Mouse (Mus musculus) right cerebral cortex, postnatal 14 days (tissue): ENCODE measurements around the gene Mink1.
"Not testable (repeated sequence)": the region's sequence is repeated elsewhere in the genome, so short reads cannot be mapped to it uniquely, and the experiment has no call there.

Experiments
- DNase-seq: peaks from one replicate; pipeline ENCODE4 v3.0.0; 2022

Mink1 gene

DNA sequence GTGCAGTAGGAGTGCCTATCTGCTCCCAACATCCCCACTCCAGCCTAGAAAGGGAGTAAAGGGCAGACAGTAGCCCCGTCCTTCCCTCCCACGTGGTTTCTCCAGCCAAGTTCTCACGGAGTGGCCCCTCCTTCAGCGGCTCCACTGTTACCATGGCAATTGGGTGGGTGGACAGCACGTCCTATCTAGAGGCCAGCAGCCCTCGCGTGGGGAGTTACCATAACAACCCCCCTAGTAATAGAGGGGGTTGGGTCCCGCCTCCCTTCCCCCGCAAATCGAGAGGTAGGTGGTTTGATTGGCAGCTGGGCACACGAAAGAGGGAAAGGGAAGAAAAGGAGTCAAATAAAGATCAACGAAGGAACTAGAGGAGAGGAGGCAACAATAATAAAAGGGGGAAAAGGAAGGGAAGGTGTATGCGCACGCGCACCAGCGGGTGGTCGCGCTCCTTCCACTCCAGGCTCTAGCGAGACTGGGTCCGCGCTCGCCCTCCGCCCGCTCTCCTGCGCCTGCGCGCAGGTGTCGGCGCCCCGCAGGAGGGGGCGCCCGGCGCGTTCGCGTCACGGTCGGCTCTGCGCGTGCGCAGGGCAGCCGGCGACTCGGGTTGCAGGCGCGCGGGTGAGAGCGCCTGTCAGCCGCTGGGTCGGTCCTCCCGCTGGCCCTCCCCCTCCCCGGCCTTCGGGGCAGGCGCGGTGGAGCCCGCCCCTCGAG, at the start of gene Mink1:
Gene Mink1, plus strand, starts transcription at position 595 of the 708 bp plus-strand sequence.
- DNase-seq = peak; percentile 88

DNA sequence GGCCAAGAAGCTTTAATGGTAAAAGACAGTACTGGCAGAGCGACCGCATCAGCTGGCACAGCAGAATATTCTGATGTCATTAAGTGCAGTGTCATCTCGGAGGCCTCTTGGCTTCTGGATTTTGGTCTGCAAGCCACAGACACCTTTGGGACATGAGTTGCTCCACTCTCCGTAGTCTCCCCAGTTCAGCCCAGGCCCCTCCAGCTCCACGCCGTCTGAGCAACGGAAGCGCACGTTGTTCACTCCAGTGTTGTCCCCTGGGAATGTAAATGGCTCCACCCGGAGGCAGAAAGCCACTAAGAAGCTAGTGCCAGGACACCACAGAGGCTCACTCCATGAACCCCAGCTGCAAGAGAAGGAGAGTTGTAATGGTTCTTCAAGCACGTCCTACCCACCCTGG, 49.2 kb upstream of the Mink1 start:
- no peak for DNase-seq

DNA sequence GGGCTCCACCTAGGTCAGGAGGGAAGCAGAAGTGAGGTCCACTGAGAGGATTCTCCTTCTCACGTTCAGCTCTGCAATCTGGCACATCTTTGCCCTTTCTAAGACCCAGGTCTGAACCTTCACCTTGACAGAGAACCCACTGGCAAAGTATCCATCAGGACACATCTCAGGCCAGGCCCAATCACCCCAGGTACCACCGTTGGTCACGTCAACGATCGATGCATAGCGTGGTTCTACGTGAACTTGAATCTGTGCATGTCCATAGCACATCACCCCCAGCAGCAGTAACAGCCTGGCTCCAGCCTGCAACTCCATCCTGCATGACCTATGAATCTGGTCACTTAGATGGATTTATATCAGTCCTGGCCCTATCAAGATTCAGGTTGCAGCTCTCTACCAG, 48.4 kb upstream of the Mink1 start, which contains the start of gene Vmo1:
Gene Vmo1, minus strand, starts transcription at position 329 of the 400 bp plus-strand sequence.
- DNase-seq = no peak

DNA sequence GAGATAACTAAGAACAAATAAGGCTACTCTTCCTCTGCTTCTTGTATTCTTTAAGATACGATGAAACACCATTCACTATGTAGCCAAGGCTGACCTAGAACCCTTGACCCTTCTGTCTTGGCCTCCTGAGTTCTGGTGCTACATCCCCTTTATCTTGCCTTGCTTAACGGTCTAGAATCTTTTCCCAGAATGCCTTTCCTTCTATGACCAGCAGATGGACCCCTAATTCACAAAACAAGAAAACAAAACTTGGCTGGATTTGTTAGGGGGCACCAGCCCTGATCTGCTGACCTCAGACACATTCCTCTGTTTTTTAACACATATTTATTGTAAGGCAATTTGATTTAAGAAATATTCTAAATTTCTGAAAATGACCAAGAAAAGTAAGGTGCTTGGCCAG, 46.3 kb upstream of the Mink1 start:
- no peak for DNase-seq

DNA sequence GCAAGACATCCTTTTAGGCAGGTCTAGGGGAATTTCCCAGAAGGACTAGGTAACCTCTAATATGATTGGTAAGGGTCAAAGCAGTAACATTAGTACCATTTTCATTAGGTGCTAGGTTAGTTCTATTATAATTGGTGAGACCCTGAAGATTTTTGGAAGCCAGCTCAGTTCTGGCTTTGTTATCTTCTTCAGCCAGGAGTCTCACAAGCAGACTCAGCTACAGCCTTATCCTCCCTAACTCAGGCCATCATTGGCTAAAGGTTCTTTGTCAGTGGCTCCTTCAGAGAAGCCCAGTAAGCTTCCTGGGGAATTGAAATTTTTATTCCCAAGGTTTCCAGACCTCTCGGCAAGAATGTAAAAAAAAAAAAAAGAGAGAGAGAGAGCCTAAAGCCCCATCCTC, 44.2 kb upstream of the Mink1 start:
- no peak for DNase-seq

DNA sequence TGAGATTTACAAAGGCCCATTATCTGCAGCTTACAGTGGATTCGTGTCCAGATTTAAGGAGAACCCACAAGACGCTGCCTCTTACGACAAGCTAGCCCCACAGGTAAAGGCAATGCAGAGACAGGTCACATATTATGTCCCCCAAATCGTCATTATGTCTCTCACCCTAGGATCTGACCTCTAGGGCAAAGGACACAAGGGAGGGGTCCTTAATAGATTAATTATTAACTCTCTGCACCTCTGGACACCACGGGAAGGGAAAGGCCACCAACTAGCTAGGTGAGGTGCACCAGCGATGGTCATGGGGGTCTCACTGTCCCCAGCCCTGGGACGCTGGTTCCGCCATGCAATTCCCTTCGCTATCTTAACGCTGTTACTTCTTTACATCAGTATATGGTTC, 43.8 kb upstream of the Mink1 start, which contains the start of gene Gltpd2:
Gene Gltpd2, plus strand, starts transcription at position 274 of the 400 bp plus-strand sequence.
- no peak for DNase-seq

DNA sequence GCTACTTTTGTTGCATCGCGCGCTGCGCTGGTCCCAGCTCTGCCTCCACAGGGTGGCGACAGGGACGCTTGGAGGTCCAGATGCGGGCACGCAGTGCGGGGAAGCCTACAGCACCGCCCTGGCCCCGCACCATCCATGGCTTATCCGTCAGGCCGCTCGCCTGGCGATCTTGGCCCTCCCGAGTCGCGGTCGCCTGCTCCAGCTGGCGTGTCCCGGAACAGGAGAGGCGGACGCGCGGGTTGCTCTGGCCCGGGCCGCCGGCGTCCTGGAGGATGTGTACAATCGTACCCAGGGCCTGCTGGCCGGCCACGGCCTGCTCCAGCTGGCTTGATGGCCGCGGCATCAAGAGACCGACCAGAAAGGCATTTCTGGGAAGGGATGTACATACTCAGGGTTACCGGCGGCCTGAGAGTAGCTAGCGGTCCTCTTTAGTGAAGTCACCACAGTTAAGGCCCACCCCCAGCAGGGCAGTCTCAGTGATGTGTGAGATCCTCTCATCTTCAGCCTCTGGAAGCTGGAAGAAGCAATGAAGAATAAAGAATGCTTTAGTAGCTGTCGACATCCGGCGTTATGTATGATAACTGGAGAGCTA, 42.4 kb upstream of the Mink1 start:
- peak; percentile 42 for DNase-seq

DNA sequence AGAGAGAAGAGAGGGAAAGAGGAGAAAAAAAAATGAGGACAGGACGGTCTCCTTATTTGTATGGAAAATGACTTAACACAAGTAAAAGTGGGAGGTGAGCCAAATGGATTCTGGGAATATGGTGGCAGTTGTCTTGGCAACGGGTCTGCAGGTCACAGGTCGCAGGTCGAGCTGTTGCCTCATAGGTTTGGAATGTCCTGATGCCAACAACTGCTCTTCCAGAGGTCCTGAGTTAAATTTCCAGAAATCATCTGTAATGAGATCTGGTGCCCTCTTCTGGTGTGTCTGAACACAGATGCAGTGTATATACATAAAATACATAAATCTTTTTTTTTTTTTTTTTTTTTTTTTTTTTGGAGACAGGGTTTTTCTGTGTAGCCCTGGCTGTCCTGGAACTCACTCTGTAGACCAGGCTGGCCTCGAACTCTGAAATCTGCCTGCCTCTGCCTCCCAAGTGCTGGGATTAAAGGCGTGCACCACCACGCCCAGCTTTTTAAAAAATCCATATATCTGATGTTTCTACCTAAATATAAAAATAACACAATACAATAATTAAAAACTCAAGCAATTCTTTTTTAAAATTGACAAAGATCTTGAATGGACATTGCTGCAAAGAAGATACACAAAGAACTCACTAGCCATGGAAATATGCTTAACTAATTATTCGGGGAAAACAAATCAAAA, 39.2 kb upstream of the Mink1 start:
- DNase-seq = not testable (repeated sequence)

DNA sequence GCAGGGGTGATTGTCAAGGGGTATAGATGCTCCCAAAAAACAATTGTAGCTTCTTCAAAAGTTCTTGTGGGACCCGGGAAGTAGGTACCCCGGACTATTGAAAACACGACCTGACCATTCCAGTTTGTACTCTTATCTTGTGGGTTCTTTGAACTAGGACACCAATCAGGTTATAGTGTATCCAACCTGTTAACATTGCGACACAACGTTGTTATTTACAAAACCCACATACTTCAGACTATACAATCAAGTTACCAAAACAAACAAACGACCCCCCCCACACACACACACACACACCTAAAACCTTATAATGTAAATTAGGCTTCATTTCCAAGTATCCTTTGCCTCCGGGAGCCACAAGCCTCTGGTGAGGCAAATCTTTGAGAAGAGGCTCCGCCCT, 37.9 kb upstream of the Mink1 start:
- no peak for DNase-seq

DNA sequence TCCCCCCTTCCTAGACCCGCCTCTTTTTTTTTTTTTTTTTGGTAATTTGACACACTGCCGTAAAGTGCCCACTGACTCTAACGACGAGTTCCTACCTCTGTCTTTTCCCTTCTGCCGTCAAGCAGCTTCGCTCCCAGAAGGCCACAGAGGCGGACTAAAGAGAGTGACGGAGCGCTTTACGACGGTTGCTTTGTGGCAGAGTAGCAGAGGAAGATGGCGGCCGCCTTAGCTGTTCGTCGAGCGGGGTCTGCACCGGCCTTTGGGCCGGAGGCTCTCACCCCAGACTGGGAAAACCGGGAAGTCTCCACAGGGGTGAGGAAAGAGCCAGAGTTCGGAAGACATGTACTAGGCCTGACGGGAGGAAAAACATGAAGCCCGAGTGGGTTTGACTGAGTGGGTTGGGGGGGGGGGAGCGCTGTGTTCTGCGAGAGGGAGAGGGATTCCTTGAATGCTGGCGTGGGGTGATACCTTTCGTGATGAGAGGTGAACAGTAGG, 37.5 kb upstream of the Mink1 start, which contains the start of gene Psmb6:
Gene Psmb6, plus strand, starts transcription at position 184 of the 495 bp plus-strand sequence.
- DNase-seq = peak; percentile 87

DNA sequence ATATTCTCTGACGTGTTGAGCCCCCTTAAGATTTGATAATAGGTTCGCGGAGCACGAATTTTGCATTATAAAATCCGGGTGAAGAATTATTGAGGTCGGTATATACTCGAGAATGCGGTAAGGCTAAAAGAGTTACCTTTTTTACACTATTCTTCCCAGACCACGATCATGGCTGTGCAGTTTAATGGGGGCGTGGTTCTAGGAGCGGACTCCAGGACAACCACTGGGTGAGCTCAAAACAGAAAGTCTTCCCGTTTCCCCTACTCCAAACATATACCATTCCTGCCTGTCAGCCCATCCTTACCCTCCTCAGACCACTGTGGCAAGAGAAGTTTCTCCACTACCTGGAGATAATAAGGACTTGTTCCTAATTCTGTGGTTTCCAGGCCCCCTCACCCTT, 37.0 kb upstream of the Mink1 start:
- no peak for DNase-seq

DNA sequence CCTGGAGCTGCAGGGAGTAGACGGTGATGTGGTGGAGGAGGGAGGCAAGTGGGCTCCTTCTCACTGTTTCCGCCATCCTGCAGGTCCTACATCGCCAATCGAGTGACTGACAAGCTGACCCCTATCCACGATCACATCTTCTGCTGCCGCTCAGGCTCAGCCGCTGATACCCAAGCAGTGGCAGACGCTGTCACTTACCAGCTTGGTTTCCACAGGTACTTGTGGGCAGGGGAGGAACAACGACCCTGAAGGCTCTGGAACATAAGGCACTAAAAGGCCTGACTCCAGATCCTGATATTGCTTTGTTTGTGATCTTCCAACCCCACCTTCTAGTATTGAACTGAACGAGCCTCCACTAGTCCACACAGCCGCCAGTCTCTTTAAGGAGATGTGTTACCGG, 36.5 kb upstream of the Mink1 start:
- no peak for DNase-seq

DNA sequence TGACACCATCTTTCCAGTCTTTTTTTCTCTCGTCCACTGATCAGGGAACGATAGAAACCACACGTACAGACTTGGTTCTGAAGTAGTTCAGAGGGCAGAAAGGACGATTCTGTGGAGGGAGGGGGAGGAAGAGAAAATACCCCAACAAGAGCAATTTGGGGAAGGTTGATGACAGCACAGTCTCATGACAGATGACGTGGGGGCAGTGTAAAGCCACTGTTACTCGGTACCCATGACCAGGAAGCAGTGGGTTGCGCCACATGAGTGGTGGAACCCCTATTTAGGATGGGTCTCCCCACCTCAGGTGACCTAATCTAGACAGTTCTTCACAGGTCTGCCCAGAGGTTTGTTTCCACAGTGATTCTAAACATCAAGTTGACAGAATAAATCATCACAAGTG, 34.1 kb upstream of the Mink1 start:
- DNase-seq = no peak

DNA sequence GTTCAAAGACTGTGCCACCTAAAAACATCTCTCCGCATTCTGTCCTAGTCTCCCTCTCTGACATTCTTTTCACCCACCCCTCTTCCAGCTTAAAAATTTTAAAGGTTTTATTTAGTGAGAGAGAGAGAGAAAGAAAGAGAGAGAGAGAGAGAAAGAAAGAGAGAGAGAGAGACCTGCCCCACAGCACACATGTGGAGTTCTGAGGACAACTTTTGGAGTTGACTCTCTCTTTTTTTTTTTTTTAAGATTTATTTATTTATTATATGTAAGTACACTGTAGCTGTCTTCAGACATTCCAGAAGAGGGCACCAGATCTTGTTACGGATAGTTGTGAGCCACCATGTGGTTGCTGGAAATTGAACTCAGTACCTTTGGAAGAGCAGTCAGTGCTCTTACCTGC, 31.6 kb upstream of the Mink1 start:
- not testable (repeated sequence) for DNase-seq

DNA sequence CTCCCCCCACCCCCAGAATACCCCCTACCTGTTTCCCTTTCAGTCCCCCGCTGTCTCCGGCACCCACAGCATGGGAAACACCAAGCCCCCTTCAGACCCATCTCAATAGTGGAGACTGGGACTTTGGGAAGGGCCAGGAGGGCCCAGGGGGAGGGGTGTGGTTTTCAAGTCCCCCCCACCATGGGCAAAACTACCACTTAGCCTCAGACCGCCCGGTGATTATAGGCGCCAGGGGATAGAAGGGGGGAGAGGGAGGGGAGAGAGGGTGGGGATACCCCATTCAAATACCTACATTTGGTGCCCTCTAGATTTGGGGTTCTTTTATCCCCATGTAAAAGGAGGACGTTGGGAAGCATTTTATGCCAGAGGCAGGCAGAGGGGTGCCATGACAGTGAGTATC, 29.8 kb upstream of the Mink1 start, which contains the start of gene Gm40193:
Gene Gm40193, minus strand, starts transcription at position 101 of the 400 bp plus-strand sequence.
- DNase-seq = no peak

DNA sequence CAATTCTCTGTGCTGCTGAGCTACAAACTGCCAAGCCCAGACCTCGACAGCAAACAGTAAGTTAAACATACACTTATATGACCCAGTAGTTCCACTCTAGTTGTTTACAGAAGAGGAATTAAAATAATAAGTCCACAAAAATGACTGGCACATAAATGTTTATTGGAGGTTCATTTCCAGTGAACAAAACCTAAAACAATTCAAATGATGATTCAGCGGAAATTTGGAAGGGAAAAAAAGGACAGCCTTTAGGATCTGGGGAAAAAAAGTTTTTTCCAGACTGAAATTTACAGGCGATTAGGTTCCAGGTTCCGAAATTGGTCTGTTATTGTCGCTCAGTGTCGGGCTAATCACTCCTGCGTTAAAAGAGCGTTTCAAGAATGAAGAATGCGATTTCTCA, 23.3 kb upstream of the Mink1 start:
- DNase-seq = no peak

DNA sequence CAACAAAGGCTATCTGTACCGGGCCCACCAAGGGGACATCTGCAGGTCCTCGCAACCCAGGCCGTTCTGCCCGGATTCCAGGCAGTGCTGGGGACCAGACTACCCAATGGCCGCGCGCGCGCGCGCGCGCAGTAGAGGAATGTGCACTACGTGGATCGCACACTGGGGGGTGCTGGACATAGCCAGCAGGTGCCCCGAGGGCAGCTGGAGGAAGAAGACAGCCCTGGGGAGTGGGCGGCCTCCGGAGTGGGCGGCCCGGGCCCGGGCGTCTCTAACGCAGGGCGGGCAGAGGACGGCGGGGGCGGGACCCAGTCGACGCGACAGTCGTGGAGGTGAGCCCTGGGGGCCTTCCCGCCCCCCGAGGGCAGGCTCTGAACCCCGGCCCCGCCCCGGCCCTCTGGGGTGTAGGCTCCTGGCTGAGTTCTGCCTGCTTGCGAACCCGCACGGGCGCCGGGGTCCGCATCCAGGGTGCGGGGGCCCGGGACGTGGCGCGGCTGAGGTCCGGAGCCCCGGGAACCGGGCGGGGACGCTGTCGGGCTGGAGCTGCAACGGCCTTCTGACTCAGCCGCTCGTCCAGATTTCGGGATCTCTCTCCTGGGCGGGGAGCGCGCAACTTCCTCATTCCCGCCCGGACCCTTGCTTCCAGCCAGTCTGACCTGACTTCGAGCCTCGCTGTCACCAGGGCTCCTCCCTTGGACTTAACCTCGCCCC, 22.6 kb upstream of the Mink1 start, which contains the start of gene Pld2:
Gene Pld2, plus strand, starts transcription at position 188 of the 711 bp plus-strand sequence.
- peak; percentile 83 for DNase-seq

DNA sequence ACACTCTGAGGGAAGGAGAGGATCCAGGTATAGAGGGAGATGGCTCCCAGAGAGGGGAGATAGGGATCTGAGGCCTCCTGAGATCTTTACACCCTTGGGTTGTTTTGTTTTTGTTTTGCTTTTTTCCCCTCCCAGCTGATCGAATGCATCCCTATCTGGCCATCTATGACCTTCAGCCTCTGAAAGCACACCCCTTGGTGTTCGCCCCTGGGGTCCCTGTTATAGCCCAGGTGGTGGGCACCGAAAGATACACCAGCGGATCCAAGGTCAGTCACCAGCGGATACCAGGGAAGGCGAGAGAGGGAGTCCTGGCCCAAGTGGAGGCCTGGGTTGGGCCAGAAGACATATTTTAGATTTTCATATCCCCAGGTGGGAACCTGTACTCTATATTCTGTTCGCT, 21.8 kb upstream of the Mink1 start:
- DNase-seq = no peak

DNA sequence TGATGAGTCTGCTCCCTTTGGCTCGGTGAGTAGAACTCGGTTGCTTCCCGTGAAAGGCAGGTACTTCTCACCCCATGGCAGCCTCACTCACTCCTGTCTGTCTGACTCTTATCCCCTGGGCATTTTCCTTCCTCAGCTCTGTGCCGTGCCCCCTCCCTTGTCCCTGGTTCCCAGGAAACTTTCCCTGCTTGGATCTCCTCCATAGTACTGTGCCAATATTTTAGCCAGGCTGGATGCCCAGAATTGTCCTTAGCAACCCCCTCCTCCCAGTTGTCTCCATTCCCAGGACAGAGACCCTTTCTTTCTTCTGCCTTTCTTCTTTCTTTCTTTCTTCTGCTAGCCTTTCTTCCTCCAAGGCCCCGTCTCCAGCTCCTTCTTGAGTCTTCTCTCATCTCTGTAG, 21.3 kb upstream of the Mink1 start:
- no peak for DNase-seq

DNA sequence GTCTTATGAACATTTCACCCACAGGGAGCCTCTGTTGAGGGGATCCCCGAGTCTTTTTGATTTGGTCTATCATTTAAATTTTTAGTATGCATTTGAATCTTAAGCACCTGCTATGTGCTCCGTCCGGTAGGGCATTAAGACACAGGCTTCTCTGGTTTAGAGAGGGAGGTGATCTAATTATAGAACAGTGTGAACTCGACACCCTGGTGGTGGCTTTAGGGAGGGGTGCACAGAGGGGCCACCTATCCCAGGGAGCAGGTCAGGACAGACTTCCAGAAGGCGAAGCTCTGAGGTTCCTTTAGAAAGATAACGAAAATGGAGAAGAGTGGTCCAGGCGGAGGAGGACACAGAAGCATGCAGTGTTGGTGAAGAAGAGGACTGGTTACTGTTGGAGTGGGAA, 18.2 kb upstream of the Mink1 start:
- no peak for DNase-seq

DNA sequence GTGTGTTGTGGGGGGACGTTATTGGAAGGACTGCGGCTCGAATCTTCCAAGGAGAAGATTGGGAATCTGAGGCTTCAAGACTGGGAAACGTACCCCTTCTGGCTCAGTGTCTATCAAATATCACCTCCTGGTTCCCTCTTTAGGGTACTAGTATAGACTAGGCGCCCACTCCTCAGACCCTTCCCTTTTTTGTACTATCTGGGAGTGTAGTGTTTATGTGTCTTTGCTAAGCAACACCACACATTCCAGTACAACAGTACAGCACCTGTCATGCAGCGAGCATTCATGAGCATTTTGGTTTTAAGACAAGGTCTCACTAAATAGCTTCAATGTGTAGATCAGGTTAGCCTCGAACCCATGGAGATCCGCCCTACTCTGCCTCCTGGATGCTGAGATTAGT, 11.2 kb upstream of the Mink1 start:
- DNase-seq = no peak

DNA sequence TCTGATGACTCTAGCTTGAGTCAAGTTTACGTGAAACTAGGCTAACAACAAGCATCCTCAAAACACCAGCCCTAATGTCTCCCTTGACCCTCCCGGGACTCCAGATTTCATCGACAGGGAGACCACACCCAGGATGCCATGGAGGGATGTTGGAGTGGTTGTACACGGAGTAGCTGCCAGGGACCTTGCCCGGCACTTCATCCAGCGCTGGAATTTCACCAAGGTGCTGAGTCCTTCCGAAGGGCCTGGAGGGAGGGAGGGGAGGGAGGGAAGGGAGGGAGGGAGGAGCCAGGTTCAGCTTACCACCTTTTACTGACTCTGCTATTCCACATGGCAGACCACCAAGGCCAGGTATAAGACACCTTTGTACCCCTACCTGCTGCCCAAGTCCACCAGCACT, 8.7 kb upstream of the Mink1 start:
- DNase-seq = no peak

DNA sequence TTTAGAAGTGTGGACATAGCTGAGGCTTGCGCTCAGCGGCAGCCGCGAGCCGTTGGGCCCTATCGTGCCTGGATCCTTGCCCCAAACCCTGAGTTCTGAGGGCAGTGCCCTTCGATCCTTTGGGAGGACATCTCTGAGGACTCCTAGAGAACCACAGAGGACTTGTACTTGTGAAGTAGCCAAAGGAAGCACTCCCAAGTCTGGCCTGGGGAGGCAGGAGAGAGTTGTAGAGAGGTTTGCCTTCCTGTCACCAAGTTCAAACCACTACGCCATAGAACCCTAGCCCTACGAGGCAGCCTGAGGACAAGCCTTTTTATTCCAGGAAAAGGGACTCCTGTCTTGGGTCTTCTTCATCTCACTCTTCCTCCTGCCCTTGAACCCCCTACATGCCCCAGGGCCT, 5.1 kb upstream of the Mink1 start:
- DNase-seq = no peak
